Mouse (Mus musculus) kidney, adult 2 months (tissue): Measurements from ENCODE around the gene 2810408A11Rik.

ENCODE experiments used
- CTCF ChIP-seq: fragments of 200-500 bp; conservative IDR thresholded peaks from 2 replicates; pipeline ENCODE4 v1.5.1; 2011; ENCODE audit warnings: low read depth, mild to moderate bottlenecking, control low read depth, low read length, moderate library complexity, mixed read lengths; ENCODE audit not compliant: insufficient read depth, insufficient read length
- POLR2A ChIP-seq: fragments of 200-500 bp; IDR thresholded peaks from one replicate; pipeline ENCODE4 v1.6.1; 2011; ENCODE audit warnings: low read depth, low read length, control low read depth

- no peak for TF ChIP-seq CTCF
- no peak for TF ChIP-seq POLR2A
Measured at GRCm38 (mm10) chr11:69901993-69902392, 1.2 kb upstream of the 2810408A11Rik start.
